Mouse (Mus musculus) erythroid progenitor cell, adult 5-6 weeks (primary cell): ENCODE results near the gene Nipa2. TPM values are rescaled to one million over a fixed set of nuclear protein-coding genes. Genes with fewer than 3 reads are reported as not detected.

Source experiments
- ATAC-seq: replicated peaks from 2 replicates; pipeline ENCODE4 v1.8.0; 2016; ENCODE audit warnings: moderate number of reproducible peaks, mild to moderate bottlenecking, moderate TSS enrichment, inconsistent platforms; ENCODE audit not compliant: poor library complexity, low FRiP score, severe bottlenecking
- total RNA-seq, 2 experiments: library from RNA; stranded (forward) in 1 of 2; stranded (reverse) in 1 of 2; fragments of 150-400 nt in 1 of 2; fragments of 186-747, 209-891 nt in 1 of 2; gene quantifications; 2 replicates each; pipeline versions ENCODE4 v1.2.3 to v1.2.4; 2015 to 2017; ENCODE audit warnings: low replicate concordance in 2 of 2

The Nipa2 gene
- total RNA-seq (2015; ENCODE audit: low replicate concordance) (35.0 and 67.9 TPM in 2 replicates), total RNA-seq (2017; ENCODE audit: low replicate concordance) (38.0 and 47.7 TPM in 2 replicates)

DNA sequence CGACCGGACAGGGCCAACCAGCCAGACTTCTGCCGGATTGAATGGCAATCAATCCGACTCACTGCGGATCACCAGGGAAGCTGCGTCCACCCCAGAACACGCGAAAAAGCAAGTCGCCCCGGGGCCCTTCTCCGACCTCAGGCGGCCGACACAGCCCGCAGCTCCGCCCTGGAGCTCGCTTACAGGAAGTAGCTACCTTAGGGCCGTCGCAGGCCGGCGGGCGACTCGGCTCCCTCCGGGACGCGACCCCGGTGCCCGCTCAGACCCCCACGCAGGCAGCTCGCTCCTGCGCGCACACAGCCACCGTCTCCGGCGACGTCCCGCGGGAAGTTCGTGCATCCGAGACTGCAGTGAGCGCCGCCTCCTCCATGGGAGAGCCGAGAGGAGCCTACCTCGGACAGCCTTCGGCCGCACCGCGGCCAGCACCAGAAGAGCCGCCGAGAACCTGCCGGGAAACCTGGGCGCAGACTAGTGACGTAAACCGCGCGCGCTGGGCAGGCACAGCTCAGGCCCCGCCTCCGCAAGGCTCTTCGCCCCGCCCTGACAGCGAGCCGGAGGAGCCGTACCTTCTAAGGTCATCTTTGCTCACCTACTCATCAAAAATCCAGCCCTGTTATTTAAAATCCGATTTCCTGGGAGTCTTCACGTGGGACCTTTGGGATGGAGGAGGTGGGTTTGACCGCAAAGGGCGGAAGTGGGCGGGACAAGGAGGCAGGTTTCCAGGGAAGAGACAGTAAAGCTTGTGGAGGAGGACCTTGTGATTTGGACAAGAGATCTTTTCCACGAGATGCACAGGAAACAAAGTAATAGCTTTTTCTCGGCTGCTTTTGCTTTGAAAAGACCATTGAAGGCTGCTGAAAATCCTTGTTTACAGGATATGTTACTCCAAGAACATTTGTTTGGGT, at the start of gene Nipa2:
Nipa2 (minus strand) TSS at position 473 of the 905 bp plus-strand sequence.
- peak; percentile 96 for ATAC-seq

DNA sequence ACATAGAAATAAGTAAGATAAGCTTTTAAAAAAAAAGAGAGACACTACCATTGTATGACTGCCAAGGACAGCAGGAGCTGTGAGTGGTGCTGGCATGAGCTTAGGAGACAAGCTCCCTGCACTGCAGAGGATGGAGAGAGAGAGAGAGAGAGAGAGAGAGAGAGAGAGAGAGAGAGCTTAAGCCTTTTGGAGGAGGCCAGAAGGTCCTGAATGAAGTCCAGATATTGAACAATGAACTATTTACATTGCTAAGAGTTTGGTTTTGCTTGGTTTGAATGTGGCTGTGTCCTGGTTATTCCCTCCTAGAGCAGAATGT, 48.7 kb upstream of the Nipa2 start:
- ATAC-seq, result no peak

DNA sequence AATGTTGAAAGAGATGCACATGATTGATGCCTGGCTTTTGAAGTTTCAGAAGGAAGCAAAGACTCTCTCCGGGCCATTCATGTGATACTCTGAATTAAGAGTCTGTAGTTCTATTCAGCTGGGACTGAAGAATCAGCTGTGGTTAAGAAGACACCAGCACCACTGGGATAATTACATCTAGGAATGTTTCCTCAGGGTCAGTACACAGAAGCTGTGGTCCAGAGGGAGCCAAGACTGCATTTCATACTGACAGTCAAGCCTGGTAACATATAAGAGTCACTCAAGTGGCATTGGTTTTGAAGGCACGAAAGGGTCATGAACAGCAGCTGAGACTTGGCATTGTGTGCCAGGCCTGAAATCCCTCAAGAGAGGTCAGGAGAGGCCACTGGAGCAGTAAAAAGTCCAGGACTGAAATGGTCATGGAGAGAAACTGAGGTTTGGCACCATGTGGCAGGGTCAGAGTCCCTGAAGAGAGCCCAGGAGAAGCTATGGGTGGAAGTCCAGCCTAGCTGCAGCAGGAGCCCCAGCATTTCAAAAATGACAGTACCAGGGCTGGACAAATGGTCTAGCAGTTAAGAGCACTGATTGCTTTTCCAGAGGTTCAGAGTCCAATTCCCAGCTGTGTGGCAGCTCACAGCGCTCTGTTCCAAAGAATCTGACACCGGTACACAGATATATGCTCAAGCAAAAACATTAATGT, 48.2 kb upstream of the Nipa2 start:
- no peak for ATAC-seq

DNA sequence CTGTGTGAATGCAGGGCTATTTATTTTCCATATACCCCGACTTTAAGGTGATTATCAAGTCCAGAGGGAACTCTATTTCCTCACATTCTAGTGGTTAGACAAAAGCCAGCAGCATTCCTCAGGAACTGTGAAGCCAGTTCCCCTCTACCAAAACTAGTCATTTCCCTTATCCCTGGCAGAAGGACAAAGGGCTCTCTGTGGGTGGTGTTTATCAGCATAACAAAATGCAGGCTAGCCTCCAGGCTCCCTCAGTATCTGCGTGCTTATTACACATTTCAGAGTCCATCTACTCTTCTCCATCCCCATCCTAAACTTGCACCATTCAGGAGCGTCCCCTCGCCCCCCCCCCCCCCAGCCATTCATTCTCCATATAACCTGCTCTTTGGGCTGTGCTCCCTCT, 36.7 kb upstream of the Nipa2 start:
- ATAC-seq, result 0 out of 2 replicates have a peak, but pooled peaks have one; percentile 33

DNA sequence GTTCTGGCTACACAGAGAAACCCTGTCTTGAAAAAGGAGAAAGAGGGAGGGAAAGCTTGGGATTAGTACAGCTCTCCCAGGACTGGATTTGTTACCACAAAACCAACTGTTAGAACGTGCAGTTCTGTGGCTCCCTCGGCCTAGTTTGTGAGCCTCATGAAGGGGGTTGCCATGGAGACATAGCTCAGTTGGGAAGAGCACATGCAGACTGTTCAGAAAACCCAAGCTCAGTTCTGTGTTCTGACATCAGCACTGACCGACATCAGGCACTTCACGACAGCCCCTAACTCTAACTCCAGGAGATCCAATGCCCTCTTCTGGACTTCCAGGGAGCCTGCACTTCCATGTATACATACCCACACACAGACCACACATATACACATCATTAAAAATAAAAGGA, 32.7 kb upstream of the Nipa2 start:
- no peak for ATAC-seq

DNA sequence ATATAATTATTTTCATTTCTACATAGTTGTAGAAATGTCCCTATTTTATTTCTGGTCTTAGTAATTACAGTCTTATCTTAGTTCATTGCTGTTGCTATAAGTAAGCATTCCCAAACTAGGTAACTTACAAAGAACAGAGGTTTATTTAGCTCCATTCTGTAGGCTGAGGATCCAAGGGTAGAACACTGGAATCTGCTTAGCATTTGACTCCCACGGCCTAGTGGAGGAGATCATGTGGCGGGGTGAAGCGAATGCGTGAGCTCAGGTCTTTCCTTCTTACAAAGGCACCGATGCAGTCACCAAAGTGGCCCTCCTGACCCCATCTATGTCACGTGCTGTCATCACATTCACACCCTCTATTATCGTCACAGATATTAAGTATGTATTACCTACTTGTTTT, 29.6 kb upstream of the Nipa2 start:
- no peak for ATAC-seq

DNA sequence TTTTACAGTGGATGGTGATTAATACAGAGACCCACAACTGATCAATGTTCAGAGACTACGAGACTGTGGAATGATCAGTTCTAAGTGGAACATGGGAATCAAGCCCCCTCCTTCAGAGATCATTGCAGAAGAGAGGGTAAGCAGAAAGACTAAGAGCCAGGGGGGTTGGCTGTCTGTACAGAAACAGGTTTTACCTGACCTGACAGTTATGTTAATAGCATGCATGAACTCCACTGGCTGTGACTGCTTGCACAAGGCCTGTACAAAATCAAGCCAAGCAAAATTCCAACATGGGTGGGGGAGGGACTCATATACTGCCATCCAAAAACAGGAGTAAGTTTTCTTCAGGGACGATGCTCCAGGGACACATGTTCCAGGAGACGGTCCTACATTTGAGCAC, 28.9 kb upstream of the Nipa2 start:
- ATAC-seq, result no peak

DNA sequence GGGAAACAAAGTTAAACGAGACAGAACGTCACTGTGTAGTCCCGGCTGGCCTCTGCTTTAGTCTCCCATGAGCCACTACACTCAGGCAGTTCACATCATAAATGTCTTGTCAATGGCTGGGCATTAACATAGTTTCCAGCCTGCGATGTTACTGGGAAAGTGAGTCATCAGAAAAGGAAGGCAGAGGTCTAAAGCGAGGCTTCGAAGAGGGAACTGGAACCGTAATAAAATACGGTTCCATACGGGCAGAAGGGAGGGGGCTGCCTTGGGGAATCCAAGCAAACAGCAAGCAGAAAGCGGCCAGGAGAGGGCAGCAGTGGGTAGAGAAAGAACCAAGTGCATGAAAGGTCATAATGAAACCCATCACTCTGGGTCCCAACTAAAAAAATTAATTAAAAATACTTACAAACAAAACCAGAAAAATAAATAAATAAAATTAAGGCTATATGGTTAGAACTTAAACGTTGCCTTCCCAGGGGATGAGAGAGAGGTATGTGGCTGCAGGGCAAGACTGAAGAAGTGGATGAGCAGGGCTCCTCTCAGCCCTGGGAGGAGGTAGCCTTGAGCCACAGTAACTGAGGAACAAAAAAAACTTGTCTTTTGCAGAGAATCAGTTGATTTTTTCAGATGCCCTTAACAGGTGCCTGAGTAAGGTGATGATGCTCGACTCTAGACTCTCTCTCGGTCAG, 24.4 kb upstream of the Nipa2 start:
- ATAC-seq, result peak; percentile 74

DNA sequence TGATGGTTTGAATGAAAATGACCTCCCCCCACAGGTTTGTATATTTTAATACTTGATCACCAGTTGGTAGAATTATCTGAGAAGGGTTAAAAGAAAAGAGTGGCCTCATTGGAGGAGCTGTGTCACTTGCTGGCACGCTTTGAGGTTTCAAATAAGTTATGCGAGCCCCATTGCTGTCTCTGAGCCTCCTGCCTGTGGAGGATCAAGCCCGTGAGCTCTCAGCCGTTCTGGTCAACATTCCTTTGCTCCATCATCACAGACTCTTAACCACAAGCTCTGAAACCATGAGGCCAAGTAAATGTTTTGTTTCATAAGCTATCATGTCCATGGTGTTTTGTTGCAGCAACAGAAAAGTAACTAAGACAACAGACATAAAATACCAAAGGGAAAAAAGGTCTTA, 22.5 kb upstream of the Nipa2 start:
- ATAC-seq, result no peak

DNA sequence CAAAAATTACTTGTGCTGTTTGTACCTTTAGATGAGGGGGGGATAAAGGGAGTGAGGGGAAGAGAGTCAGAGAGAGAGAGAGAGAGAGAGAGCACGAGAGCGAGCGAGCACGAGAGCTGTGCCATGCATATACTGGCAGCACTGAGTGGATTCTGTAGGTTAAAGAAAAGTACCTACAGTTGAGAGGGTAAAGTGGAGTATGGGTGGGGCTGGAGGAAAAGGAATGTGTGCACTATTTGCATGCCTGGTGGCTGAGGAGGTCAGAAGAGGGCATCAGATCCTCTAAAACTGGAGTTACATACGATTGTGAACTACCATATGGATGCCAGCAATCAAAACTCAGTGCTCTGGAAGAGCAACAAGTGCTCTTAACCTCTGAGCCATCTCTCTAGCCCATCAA, 20.8 kb upstream of the Nipa2 start:
- no peak for ATAC-seq

DNA sequence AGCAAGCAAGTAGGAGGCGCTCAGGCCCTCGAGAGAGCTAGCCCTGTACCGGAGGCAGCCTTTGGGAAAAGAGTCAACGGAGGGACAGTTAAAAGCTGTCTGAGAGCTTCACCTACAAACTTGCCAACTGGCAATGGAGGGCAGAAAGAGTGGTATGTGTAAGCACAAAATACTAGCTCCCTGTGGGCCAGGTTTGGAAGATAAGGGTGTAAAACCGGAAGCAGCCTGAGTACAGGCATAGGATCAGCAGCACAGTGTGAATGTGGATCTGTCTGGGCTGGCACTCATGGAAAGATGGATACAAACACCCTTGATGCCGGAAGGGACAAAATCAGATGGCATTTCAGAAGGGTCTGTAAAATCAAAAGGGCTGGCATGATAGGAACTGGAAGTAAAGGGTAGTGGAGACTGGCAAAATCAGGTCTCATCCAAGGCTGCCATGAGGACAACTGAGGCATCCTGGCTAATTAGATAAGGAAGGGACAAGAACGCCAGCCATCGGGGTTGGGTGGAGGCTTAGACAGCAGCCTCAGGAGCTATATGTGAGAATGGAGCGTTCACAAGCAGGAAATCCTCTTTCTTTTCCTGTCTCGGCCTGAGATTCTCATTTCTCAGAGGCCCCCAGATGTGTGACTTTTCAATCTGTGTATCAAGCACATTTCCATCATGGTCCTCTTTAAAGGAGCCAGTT, 19.9 kb upstream of the Nipa2 start:
- ATAC-seq, result peak; percentile 76

DNA sequence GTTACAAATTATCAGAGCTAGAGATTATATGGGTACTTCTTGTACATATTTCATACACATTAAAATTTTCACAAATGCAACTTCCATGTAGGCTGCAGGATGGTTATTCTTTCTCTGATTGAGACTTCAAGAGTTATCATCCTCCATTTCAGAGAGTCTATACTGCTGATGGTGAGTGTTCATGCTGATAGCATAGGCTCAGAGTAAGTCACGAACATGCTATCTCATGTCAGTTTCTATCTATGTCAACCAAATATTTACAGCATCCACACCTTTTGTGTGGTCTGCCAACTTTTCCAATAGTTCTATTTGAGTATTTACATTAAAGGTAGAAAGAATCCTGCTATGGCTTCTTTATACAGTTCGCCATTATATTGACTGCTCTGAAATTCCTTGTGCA, 19.2 kb upstream of the Nipa2 start:
- ATAC-seq, result peak; percentile 75

DNA sequence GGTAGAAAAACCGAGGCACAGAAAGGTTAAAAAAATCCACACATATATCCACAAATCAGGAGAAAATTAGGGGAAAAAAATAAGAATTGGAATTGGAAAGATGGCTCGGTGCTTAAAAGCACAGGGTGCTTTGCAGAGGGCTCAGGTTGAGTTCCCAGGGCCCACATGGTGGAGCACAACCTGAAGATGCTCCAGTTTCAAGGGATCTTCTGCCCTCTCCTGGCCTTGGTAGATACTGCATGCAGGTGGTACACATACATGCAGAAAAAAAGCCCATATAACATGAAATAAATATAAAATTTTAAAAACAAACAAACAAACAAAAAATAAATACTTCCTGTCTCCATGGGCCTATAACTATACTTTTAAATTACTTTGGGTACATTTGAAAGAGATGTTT, 12.2 kb upstream of the Nipa2 start:
- no peak for ATAC-seq

DNA sequence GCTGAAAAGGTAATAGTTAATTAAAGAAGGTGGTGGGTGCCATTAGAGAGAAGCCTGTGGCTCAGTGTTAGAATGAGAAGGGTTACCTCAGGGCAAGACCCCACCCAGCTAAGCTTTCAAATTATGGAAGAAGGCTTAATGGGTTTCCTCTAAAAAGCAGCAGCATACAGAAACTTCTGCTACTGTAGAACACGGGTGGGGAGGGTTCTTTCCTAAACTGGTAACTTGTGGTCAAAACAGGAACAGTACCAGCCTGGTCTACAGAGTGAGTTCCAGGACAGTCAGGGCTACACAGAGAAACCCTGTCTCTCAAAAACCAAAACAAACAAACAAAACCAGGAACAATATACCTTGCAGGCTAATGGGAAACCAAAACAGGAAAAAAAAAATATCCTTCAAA, 7.1 kb upstream of the Nipa2 start:
- no peak for ATAC-seq

DNA sequence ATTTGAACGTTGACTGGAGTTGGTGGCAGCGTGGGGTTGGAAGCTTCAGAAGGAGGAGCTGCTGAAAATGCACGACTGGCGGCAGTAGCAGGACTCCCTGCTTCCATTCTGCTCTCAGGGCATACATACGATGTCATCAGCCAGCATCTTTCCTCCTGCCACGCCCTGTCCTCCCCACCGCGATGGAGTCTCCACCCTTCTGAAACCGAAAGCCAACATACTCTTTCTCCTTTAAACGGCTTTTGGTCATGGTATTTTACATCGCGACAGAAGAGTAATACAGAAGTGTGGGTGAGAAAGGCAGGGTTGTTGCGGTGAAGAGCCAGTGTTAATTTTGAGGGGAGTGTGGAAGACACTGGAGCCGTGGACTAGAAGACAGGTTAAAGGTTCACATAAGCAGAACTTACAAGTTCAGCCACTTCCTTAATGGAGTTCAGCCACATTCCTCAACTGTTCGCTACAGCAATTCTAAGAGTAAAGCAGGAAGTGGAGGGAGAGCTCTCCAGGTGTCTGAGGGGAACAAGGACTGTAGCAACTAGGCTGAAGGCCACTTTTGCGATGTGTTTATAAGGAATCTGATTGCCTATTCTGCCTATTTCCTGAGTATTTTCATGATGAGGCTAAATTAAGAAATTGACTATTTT, 6.1 kb upstream of the Nipa2 start:
- peak; percentile 99 for ATAC-seq

DNA sequence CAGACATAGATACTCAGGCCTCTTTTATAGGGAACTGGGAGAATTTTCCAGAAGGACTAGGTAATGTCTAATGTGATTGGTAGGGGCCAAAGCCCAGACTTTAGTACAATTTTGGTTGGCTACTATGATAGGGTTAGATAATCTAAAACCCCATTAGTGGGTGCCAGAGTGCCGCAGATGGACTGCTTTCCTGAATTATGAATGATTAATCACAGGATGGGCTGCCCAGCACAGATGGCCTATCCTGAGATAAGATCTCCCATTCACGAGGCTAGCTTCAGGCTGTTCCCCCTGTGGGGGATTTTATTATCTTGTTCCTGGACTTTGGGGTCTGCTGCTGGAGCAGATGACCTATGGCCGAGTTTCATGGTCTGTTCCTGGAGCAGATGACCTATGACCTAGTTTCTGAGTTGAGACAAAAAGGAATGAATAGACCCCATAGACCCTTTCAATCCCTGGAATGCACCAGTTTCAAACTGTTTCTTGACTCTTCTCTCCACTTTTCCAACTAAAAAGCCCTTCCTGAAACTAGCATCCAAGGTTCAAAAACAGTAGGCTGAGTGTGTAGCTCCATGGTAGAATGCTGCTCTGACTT, 4.7 kb upstream of the Nipa2 start:
- ATAC-seq, result no peak

DNA sequence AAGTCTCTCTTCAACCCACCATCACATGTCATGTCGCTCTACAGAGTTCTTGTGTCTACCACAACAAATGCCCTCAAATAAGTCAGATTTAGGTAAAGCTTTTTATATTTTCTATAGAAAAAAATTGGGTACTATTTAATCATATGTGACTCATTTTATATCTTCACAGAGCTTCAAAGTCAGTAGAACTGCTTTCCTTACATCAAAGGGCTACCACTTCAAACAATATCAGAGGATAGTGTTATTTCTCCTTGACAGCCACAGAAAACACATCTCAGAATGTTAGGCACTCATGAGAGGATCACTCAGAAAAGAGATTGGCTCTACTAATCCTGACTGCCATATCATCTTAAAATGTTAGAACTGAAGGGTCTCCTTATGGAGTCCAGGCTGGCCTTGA, 1.8 kb downstream of the Nipa2 start:
- no peak for ATAC-seq

DNA sequence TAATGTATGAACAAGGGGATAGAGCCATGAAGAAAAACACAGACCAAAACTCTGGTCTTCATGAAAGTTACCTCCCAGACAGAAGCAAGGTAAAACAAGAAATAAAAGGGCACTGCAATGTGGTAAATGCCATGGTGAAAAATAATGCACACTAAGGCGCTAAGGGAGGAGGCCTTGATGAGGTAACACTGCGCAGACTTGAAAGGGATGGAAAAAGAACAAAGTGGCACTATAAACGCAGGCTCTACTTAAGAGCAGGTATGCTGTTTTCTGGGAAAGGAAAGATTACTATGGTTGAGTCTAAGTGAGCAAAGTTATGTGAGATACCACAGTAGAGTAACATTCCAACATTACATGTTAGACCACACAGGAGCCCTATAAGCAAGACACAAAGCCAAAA, 2.5 kb downstream of the Nipa2 start:
- ATAC-seq, result no peak

DNA sequence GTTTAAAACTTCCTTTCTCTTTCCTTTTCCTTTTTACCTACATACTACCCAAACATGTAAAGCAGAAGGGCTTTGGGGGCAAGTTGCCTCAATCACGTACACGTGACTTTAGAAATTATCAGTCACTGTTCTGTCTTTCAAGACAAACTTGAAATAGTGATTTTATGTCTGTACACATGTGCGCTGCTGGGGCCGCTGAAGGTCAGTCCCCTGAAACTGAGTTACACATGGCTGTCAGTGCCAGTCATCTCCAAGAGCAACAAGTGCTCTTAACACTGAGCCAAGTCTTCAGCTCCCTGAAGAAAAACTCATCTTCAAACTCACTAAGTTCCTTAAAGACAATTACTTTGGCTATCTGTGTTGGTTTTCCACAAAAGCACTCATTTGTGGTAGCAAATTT, 4.4 kb downstream of the Nipa2 start:
- no peak for ATAC-seq
